Mouse (Mus musculus): ENCODE measurements around the gene Inhbb.

DNA sequence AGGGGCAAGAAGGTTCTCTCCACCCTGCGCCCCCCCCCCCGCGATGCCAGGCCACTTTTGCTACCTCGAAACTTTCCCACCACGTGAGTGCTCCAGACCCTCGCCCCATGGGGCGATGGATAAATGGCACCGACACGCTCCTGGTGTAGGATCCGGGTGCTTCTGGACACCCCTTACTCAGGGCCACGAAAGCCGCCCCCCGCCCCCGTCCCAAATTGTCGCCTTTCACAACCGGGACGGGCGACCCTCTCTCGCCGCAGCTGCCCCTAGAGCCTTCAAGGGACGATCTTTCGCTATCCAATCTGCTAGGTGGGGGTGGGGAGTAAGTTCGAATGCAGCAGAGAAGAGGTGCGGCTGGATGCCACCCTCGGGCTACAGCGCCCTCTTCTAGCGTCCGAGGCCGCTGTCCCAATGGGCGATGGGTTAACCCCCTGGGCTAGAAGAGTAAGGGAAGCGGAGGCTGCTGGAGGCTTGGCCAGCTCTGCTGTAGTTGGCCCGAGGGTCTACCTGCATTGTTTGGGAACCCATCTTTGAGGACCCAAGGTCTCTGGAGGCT is 490 bp upstream of the Inhbb start:
- TF ChIP-seq CTCF (IDR thresholded peaks at IDR 0.05; ENCODE audit: borderline replicate concordance, control insufficient read depth, extremely low read depth, insufficient read depth, low read length, poor library complexity): no peak
- TF ChIP-seq POLR2A (IDR thresholded peaks at IDR 0.05; ENCODE audit: control insufficient read depth, extremely low read depth, insufficient read depth, low read length, poor library complexity): no peak
